Mouse (Mus musculus) left cerebral cortex, adult 8-10 months (tissue): ENCODE measurements at regions not wholly inside any gene's neighbourhood (a gene's known extent, or its start where the extent isn't known, plus 50 kb on each side); places are given as distances from the start of the nearest gene placed in this dataset.

Source experiments
- DNase-seq, 2 experiments: peaks; one replicate each; pipeline ENCODE4 v3.0.0; 2022; ENCODE audit warnings: low spot score in 2 of 2

GRCm38 (mm10) chr6:89006997-89007396, 104.9 kb downstream of the Tpra1 start:
- DNase-seq = no peak

GRCm38 (mm10) chr6:89007516-89007915, 105.5 kb downstream of the Tpra1 start:
- DNase-seq = no peak

- no peak for DNase-seq
Measured at GRCm38 (mm10) chr6:89008614-89009171, 106.6 kb downstream of the Tpra1 start.

GRCm38 (mm10) chr6:89012998-89013689, 111.1 kb downstream of the Tpra1 start:
- DNase-seq = no peak

- no peak for DNase-seq
Measured at GRCm38 (mm10) chr6:89013690-89014061, 111.6 kb downstream of the Tpra1 start.

GRCm38 (mm10) chr6:89024101-89024650, 122.1 kb downstream of the Tpra1 start:
- no peak for DNase-seq

GRCm38 (mm10) chr6:89033433-89034298, 131.6 kb downstream of the Tpra1 start:
- DNase-seq = no peak

- no peak for DNase-seq
Measured at GRCm38 (mm10) chr6:89034455-89034854, 132.4 kb downstream of the Tpra1 start.

- DNase-seq = no peak
Measured at GRCm38 (mm10) chr6:89035061-89035835, 133.2 kb downstream of the Tpra1 start.

GRCm38 (mm10) chr6:89035836-89036156, 133.7 kb downstream of the Tpra1 start:
- DNase-seq = no peak

GRCm38 (mm10) chr6:89037392-89037791, 135.3 kb downstream of the Tpra1 start:
- DNase-seq = no peak

- DNase-seq = no peak
Measured at GRCm38 (mm10) chr6:89037901-89038300, 135.8 kb downstream of the Tpra1 start.

GRCm38 (mm10) chr6:89040919-89041318, 138.9 kb downstream of the Tpra1 start:
- DNase-seq = no peak

- DNase-seq = peak; percentile 34 to 83
Measured at GRCm38 (mm10) chr6:89042478-89043239, 140.6 kb downstream of the Tpra1 start.

- no peak for DNase-seq
Measured at GRCm38 (mm10) chr6:89045436-89045966, 143.4 kb downstream of the Tpra1 start.

GRCm38 (mm10) chr6:89046476-89046875, 144.4 kb downstream of the Tpra1 start:
- DNase-seq = no peak

- DNase-seq = peak in 1 of 2 experiments; percentile 65
Measured at GRCm38 (mm10) chr6:89047629-89048332, 145.7 kb downstream of the Tpra1 start.

GRCm38 (mm10) chr6:89049290-89049689, 147.2 kb downstream of the Tpra1 start:
- DNase-seq = no peak

- DNase-seq = no peak
Measured at GRCm38 (mm10) chr6:89050575-89051270, 148.7 kb downstream of the Tpra1 start.
